In the genomic region with DNA sequence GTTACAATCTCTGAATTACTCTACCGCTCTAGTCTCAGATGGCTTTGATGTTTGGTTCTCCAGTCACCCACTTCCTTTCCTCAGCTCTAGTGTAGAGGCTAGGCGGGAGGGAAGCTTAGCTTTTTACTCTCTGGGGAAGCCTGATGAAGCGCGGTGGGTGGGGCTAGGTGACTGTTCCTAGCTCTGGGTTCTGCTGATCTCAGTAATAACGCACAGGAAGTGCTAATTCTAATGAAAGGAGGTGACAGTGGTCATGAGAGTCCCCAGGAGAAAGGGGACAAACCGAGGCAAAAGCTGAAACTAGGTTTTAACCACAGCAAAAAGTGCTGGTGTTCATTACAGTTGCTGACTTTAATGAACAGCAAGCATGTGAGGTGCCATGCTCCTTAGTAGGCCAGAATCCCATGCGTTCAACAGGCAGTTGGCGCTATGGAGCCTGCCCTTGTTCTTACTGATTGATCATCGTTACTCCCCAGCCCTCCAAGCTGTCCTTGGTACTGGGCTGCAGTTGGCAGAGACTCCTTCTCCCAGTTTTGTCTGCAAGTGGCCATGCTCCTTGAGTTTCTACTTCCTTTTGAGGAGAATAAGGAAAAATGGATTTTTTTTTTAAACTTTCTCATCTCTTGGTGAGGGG, we compare ENCODE assay signal across 13 mouse cellular contexts.
DNase-seq lines count a peak whose midpoint lies in the region; ATAC-seq and TF ChIP-seq lines count a peak whose summit lies in the region.
"Had no signal": no experiment of that assay in that cellular context is flagged by ENCODE, and none has a peak within 500 bp of the region (broad histone marks: within the 10 kb centered on the region; RNA-seq: fewer than 3 reads in every experiment).

No protein-coding gene starts in this region.

- WGBS in intestine, embryonic 14.5 days, result 35% methylated on average over 9 of the region's 9 CpGs
- 52% methylated on average over 9 of the region's 9 CpGs for whole genome bisulfite sequencing in intestine, postnatal 0 days

- H3K4me2 ChIP-seq in intestine, embryonic 14.5 days (ENCODE audit: low read length), result no peak overlapping the region
- H3K4me2 ChIP-seq in intestine, postnatal 0 days (replicated peaks; ENCODE audit: low read depth), result no peak overlapping the region
- H3K4me2 ChIP-seq: heart, embryonic 15.5 days had no signal

- 0 out of 2 replicates have a peak overlapping the region, but pooled peaks have one; percentile 16 for H3K27ac ChIP-seq in intestine, embryonic 14.5 days (ENCODE audit: low read depth)
- no peak overlapping the region for H3K27ac ChIP-seq in intestine, postnatal 0 days (ENCODE audit: low read depth, low read length)
- H3K27ac ChIP-seq: heart, embryonic 15.5 days; layer of hippocampus, adult 2 months had no signal

- no peak for DNase-seq in intestine, embryonic 14.5 days (ENCODE audit: low spot score)
- DNase-seq in CD8-positive naive resting alpha-beta T cell, adult 2 months (ENCODE audit: low read depth in 2 of 2, low spot score in 2 of 2), result peak; percentile 43 to 58
- peak; percentile 83 for DNase-seq in thymus, postnatal 0 days (ENCODE audit: low spot score)
- no peak for DNase-seq in left cerebral cortex, adult 18-20 months (ENCODE audit: low spot score in 2 of 2)
- no peak for DNase-seq in cerebellum, adult 11 months
- no peak for DNase-seq in heart, postnatal 36 days
- DNase-seq: kidney, adult 11 months; lung, adult 2 months had no signal

- H3K9ac ChIP-seq in intestine, embryonic 14.5 days (ENCODE audit: low read length), result no peak overlapping the region
- no peak overlapping the region for H3K9ac ChIP-seq in intestine, postnatal 0 days (ENCODE audit: low read depth, low read length)
- H3K9ac ChIP-seq: heart, embryonic 15.5 days had no signal

- H3K27me3 ChIP-seq in intestine, embryonic 14.5 days (replicated peaks; ENCODE audit: control insufficient read depth, insufficient read depth, low read length), result no peaks in the 10 kb centered on the region
- H3K27me3 ChIP-seq in intestine, postnatal 0 days (replicated peaks; ENCODE audit: control insufficient read depth, insufficient read depth, low read length), result no peaks in the 10 kb centered on the region
- H3K27me3 ChIP-seq: heart, embryonic 15.5 days had no signal

- TF ChIP-seq CTCF in intestine, postnatal 0 days (IDR thresholded peaks at IDR 0.05; ENCODE audit: low read depth), result no peak

- H3K9me3 ChIP-seq in intestine, embryonic 14.5 days (ENCODE audit: control insufficient read depth, low read length), result no peaks in the 10 kb centered on the region
- no peaks in the 10 kb centered on the region for H3K9me3 ChIP-seq in intestine, postnatal 0 days (ENCODE audit: control insufficient read depth)
- H3K9me3 ChIP-seq: heart, embryonic 15.5 days; limb, embryonic 10.5 days had no signal

- H3K4me3 ChIP-seq in intestine, embryonic 14.5 days (ENCODE audit: low read depth, low read length), result no peak overlapping the region
- no peak overlapping the region for H3K4me3 ChIP-seq in intestine, postnatal 0 days (ENCODE audit: low read depth, low read length)
- H3K4me3 ChIP-seq: heart, embryonic 15.5 days; layer of hippocampus, adult 2 months; limb, embryonic 10.5 days had no signal

- no peak for ATAC-seq in intestine, embryonic 14.5 days (replicated peaks; ENCODE audit: low FRiP score, low TSS enrichment, low read depth)
- no peak for ATAC-seq in intestine, postnatal 0 days
- peak; percentile 45 for ATAC-seq in megakaryocyte progenitor cell, adult 5-6 weeks (replicated peaks; ENCODE audit: poor library complexity)

- H3K4me1 ChIP-seq in intestine, embryonic 14.5 days (replicated peaks; ENCODE audit: control insufficient read depth, insufficient read depth, low read length), result peaks cover 6% of the 10 kb centered on the region
- H3K4me1 ChIP-seq in intestine, postnatal 0 days (replicated peaks; ENCODE audit: control insufficient read depth, insufficient read depth, low read length), result peaks cover 7% of the 10 kb centered on the region

- H3K36me3 ChIP-seq in intestine, embryonic 14.5 days (ENCODE audit: control insufficient read depth, insufficient read depth, low read length), result no peaks in the 10 kb centered on the region
- H3K36me3 ChIP-seq in intestine, postnatal 0 days (ENCODE audit: control insufficient read depth, insufficient read depth), result no peaks in the 10 kb centered on the region
- H3K36me3 ChIP-seq: heart, embryonic 15.5 days; limb, embryonic 10.5 days had no signal

- intact Hi-C loops in heart, postnatal 36 days (cut with DNase I), result no loop called here

Comparison
In these comparisons a context has a peak if more than half of its experiments do, and no peak if none do; other contexts are left out.
1. DNase-seq: peak in CD8-positive naive resting alpha-beta T cell, adult 2 months (2 of 2) and thymus, postnatal 0 days (single experiment); none in intestine, embryonic 14.5 days (single experiment), left cerebral cortex, adult 18-20 months (0 of 2), cerebellum, adult 11 months (single experiment) and heart, postnatal 36 days (0 of 2).